Mouse (Mus musculus) granulocyte monocyte progenitor cell, adult 5-6 weeks (primary cell): Measurements from ENCODE around the gene Hnrnpm. TPM values are rescaled to one million over a fixed set of nuclear protein-coding genes. Genes with fewer than 3 reads are reported as not detected.
A peak's percentile ranks its signal among the peaks of the same experiment; 100 is the strongest.
"Not testable (repeated sequence)": the region's sequence is repeated elsewhere in the genome, so short reads cannot be mapped to it uniquely, and the experiment has no call there.

Experiments
- ATAC-seq: replicated peaks from 2 replicates; pipeline ENCODE4 v1.8.0; 2016; ENCODE audit warnings: mild to moderate bottlenecking, moderate TSS enrichment, inconsistent platforms; ENCODE audit not compliant: poor library complexity, severe bottlenecking
- total RNA-seq, 2 experiments: library from RNA; stranded (forward) in 1 of 2; stranded (reverse) in 1 of 2; fragments of 200-712, 200-1000 nt in 1 of 2; fragments of >200 nt in 1 of 2; fragmentation: Nextera tagmentation in 1 of 2; gene quantifications; 2 replicates each; pipeline ENCODE4 v1.2.3; 2014 to 2017

Gene Hnrnpm
- total RNA-seq, 2 experiments from 2014 or later = 307 to 501 TPM

DNA sequence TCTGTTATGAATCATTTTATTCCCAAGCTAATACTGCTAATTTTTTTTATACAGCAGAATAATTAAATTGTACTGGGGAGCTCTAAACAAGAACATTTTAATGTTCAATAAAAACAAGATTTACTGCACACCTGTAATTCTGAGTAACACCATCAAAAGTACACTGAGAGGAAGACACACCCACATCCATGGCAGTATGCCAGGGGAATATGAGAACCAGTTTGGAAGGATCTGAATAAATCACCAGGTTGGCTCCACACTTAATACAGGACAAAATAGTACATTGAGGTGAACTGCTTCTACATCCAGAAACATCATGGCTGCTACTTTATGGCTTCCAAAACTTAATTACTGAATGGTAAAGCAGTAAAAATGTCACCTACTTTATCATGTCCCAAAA is 11.2 kb downstream of the Hnrnpm start:
- ATAC-seq = no peak

DNA sequence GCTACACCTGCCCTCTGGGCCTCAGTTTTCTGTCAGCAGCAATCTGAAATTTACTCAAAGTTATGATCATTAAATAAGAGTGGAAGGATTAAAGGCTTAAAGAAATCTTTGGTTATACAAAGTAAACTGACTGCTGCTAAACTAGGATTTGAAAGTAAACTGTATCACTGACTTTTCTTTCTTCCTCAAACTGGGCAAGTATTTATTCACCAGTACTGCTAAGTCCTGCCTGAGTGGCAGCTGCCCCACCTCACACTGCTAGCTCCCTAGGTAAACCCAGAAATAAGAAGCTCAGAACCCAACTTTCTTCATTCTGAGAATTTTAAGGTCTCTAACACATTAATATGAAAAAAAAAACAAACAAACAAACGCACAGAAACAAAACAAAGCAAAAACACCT is 12.8 kb downstream of the Hnrnpm start:
- no peak for ATAC-seq

DNA sequence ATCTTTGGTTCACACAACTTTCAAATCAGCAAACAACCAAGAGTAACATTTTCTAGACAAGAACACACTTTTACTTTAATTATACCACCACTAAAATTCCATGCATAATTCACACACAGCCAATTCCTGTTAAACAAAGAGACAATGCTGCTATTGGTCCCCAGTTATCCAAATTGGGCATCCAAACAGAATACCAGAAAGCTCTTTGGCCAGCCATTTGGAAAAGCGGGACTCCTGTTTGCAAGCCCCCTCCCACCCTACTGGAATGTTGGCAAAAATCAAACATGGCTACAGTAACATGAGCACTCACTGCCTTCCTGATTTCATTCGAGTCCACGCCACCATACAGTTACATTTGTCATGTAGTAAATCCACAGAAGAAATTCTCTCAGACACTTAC is 17.0 kb downstream of the Hnrnpm start:
- no peak for ATAC-seq

DNA sequence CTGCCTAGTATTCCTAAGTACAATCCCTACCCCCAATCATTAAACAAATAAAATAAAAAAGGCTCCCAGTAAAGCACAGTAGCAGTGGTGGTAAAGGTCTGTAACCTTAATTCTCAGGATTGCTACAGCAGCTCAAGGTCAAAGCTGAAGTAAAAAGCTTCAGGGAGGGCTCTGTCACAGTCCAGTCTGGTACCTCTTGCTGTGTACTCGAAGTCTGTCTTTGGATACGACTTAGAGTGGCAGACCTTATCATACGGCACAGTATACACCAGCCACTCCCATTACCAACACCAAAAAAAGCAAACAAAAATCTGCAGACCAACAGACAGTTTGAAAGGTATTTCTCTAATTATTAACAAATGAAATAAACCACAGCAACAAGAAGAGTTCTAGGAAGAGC is 19.8 kb downstream of the Hnrnpm start:
- ATAC-seq = no peak

DNA sequence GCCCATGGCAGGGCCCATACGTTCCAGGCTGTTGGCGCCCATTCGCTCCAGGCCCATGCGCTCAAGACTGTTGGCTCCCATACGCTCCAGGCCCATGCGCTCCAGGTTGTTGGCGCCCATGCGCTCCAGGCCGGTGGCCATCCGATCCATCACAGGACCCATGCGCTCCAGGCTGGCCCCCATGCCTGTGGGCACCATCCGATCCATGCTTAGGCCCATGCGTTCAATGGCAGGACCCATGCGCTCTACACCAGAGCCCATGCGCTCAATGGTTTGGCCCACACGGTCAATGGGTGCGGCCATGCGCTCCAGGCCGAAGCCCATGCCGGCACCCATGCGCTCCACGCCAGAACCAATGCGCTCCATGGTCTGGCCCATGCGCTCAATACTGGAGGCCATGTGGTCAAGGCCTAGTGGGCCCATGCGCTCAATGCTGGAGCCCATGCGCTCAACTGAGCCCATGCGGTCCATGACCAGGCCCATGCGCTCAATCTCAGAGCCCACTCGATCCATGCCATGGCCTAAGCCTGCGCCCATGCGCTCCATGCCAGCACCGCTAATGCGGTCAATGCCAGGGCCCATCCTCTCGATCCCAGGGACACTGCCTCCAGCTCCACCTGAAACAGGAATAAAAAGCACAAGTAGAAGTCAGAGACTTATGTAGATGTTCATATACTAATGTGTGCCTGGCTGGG is 36.7 kb downstream of the Hnrnpm start:
- ATAC-seq = no peak

DNA sequence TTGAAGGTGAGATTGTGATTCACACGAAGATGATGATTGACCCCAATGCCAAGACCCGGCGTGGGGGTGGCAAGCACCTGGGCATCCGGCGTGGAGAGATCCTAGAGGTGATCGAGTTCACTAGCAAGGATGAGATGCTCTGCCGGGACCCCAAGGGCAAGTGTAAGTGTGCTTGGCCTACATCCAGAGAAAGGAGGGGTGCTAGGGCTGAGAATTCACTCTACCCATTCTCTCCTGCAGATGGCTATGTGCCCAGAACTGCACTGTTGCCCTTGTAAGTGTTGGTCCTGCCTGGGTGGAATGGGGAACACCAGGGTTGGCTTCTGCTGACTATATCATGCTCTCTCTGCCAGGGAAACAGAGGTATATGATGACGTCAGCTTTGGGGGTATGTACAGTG is 41.6 kb downstream of the Hnrnpm start:
- no peak for ATAC-seq

DNA sequence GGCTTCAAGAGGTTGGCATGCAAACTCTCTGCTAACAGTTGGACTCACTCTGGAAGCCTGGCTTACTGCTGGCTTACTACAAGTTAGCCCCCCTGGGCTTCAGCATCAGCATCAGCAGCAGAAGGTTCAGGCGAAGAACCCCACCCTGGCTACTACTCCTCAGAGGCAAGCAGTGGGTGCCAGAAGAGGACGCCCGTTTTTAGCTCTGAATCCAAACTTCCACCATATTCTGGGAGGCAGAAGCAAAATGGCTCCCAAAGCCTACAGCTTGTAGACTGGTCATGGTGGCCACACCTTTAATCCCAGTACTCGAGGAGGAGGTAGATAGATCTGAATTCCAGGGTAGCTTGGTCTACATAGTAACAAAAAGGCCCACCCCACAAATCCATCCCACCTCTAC is 42.6 kb downstream of the Hnrnpm start:
- no peak for ATAC-seq

DNA sequence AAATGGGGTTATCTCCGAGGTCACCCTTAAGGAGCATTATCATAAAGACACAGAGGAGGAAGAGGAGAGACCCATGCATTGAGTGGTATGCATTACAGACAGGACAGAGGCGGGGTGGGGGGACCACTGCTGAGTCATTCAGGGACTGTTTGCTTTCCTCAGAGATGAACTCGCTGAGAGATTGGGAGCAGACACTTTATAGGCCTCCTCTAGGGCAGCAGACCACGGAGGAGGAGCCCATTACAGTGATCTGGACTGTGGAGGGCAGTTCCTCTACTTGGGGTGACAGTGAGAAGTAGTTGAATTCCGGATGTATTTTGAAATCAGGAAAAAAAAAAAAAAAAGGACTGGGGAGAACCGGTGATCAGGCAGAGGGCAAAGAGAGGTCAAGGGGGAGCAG is 46.9 kb downstream of the Hnrnpm start:
- peak; percentile 73 for ATAC-seq

DNA sequence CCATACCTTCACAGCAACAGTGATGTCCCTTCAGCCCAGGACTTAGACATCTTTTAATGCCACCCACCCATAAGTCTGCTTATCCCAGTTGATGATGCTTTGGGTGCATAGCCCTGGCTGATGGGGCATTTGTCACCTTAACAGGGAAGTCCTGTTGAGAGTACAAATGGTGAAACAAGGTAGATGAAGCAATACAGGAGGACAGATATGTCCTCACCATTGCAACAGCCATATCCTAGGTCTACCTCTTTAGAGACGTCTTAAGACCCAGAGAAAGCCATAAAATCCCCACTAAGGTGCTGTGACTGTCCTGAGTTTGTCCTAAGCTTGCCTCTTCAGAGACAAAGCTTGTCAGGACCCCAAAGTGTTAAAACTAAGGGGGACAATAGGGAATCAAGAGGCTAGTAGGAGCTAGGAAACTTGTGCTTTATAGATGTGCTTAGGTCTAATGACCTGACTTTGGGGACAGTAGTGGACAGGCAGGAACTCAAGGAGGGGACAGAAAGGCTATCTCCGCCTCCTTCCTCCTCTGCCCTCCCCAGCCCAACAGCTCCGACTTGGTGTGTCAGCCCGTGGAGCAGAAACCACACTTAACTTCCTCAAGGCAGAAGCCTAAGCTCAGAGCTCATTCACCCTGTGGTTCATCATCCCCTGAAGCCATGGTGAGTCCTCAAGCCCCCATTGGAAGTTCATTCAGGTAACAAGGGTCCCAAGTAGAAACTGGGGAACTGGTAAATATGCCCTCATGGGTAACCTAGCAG is 49.0 kb downstream of the Hnrnpm start, which contains the start of gene Pram1:
Gene Pram1 (plus strand): TSS at position 541 of the 761 bp plus-strand sequence.
- peak; percentile 59 for ATAC-seq

DNA sequence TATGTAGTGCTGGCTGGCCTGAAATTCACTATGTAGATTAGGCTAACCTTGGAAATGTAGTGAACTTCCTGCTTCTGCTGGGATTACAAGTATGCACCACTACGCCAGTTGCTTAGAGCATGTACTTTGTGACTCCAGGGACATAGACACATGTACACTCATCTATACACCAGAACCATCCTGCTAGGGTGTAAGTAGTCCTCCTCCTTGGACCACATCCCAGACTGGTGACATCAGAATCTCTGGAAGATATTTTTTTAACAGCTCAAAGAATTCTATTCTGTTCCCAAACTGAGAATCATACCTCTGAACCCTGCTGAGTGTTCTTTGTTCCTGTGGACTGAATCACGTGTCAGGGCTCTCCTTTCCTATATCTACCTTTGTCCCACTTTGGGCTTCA is 49.6 kb downstream of the Hnrnpm start:
- ATAC-seq = no peak

DNA sequence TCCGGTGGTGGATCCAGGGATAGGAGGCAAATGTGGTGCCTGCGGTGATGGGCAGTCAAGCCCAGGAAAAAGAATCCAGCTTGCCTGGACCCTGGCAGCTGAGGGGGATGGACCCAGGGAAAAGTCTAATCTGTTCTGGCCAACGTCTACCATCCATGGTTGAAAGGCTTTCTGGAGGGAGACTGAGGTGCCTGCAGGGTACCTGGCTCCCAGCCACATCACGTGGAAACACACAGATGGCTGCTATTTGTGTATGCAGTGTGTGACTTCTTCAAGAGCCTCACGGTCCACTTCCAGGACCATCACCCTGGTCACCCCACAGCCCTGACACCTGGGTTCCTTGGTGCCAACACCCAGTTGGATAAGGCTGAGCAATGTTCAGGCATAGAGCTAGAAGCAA is 54.9 kb downstream of the Hnrnpm start:
- ATAC-seq = no peak

DNA sequence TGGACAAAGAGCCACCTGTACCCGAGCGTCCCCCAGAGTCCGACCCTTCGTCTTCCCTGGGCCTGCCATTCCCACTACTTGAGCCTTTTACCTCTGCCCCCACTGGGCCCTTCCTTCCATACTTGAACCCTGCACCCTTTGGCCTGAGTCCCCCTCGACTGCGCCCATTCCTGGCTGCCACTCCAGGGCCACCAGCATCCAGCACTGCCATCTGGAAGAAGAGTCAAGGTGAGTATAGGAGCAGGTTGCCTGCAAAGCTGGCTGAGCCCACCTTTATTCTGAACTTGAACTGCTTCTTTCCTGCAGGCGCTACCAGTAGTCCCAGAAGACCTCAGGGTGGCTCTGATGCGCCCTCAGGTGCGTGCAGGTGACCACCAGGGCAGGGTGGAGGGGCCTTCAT is 55.4 kb downstream of the Hnrnpm start:
- ATAC-seq = no peak

DNA sequence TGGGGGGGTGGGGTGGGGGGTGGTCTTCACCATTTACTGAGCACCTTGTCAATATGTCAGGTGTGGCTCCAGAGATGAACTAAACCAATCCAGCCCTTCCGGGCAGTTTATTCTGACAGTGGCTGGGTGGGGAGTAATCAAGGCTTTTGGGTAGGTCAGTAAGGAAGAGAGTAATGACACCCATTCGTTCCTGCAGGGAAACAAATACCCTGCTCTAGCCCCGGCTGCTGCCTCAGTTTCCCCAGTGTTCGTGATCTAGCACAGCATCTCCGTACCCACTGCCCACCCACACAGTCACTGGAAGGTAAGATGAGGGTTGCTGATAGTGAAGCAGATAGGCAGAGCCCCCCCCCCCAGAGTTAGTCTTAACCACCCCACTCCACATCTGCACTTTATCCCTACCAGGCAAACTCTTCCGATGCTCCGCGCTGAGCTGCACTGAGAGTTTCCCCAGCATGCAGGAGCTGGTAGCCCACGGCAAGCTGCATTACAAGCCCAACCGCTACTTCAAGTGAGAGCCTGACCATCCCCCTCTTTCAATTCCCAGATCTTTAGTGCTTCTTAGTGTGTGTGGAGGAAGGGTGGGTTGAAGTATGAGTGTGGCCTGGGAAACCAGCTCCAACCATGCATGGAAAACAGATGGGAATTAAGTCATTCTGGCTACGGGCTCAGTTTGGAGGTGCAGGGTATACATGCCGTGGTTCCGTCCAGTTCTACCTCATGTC is 56.3 kb downstream of the Hnrnpm start:
- no peak for ATAC-seq

DNA sequence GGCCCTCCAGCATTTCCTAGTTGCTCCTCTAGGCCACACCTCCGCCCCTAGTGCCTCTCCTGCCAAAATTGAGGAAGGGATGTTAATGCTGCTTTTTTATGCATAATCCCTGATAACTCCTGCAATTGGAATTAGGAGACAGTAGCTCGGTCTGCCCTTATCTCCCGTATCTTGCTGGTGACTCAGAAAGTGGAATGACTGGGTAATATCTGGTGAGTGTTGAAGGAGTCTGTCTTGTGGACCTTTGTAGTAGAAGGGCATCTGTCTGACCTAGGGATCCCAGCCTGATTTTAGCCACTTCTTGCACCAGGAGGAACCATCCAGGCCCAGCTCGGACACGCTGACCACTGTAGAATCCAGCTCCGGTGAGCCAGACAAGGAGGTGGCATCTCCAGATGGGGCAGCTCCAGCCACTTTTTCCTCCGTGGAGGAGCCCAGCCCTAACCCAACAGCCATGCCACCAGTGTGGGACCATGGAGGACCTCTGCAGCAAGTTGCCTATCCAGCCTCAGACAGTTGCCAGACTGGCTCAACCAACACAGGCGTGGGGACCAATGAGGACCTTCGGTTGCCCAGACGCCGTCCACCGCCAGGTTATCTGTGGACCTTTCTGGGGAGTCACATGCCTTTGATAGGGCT is 57.1 kb downstream of the Hnrnpm start:
- 0 out of 2 replicates have a peak, but pooled peaks have one; percentile 1 for ATAC-seq

DNA sequence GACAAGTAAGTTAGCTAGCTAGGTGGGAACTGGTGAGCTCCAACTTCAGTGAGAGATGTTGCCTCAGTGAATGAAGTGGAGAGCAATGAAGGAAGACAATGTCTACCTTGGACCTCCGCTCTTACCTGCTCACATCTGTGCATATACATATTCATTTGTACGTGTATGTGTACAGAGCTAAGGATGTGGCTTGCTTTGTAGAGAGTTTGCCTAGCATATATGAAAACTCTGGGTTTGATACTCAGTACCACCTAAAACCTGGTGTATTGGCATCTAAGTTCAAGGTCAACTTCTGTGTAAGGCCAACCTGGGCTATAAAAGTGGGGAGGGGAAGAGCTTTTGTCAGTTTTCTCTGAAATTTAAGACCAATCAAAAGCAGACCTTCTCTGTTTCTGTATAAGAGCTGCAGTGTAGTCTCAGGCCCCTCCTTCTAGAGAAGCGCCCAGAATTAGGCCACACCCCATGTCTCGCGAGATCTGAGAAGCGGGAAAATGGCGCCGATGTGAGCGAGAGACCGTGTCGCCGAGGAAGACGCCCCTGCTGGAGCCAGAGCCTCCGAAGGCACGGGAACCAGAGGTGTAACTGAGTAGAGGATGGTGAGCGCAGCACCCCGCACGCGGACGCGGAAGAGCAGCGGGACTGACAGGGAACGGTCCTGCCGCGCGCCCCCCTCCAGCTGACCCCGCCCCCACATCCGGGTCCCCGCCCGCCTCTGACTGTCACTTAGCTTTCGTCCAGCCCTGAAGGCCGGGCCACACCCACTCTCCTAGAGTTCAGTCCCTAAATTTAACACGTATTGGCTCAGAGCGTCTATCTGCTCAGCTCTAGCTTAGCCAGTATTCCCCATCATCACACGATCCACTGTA is 57.8 kb downstream of the Hnrnpm start, which contains the start of gene Zfp414:
Gene Zfp414 (plus strand): TSS at position 470 of the 866 bp plus-strand sequence.
- peak; percentile 94 for ATAC-seq

DNA sequence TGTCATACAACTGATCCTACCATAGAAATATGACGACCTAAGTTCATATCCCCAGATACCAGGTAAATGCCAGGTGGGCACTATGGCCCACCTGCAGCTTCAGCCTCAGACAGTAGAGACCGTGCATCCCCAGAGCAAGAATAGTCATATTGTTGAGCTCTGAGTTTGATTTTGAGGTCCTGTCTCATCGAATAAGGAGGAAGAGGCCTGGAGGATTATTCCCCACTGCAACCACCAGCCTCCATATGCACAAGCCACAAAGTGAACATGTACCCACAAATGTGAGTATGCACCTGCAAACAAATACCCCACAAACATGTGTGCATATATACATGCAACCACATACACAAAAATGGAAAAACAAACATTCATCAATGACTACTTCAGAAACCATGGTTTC is 59.4 kb downstream of the Hnrnpm start:
- no peak for ATAC-seq

DNA sequence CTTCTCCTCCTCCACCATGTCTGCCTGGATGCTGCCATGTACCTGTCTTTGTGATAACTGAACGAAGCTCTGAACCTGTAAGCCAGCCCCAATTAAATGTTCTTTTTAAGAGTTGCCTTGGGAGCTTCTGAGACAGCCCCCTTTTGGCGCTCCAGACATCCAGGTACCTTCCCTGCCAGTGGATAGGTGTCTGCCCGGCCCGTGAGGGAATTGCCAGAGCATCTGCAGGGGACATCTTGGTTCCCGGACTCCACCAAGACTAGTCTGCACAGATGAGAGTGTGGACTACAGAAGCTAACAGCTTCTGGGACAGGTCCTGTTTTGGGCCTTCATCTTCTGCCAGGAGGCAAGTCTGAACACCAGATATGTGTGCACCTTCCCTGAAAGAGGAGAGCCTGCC is 72.9 kb downstream of the Hnrnpm start:
- not testable (repeated sequence) for ATAC-seq

DNA sequence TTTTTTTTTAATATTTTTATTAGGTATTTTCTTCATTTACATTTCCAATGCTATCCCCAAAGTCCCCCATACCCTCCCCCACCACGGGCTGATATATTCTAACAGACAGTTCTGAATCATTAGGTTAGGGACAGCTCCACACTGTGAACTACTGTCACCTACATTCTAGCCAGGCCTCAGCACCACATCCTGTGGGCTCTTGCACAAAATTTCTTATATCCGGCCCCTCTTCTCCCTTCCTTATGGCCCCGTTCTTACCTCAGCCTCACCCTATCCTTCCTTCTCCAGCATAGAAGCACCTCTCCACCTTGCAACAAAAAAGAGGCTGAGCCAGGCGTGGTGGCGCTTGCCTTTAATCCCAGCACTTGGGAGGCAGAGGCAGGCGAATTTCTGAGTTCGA is 76.1 kb downstream of the Hnrnpm start:
- peak; percentile 85 for ATAC-seq

DNA sequence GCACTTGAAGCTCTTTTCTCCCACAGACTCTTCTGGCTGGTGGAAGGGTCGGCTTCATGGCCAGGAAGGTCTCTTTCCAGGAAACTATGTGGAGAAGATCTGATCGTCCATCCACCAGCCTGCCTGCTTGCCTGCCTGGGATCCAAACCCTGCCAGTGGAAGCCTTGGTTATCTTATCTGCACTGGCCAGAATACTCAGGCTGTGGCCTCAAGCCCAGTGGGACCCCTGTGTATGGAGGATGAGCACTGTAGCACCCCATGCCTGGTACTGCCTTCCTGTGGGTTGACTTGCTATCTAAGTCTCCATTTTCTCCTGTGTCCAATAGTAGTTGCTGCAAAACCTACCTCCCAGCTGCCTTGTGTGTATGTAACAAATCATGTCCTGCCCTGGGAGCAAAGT is 79.4 kb downstream of the Hnrnpm start:
- no peak for ATAC-seq

DNA sequence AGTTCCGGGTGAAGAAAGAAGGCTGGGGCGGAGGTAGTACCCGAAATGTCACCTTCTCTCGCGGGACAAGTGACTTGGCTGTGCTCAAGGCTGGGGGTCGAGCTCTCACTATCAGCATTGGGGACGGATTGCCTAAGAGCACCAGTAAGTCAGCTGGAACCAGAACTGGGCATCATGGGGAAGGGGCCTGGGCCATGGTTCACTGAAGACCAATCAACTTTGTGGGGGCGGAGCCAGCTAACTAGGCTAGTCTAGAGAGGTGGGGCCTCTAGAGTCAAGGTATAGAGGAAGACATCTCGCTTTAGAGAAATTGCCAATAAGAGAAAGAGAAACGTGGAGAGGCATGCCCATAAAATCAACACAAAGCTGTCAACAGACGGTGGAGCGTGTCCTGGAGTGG is 84.7 kb downstream of the Hnrnpm start:
- ATAC-seq = no peak
